Mouse (Mus musculus) intestine, embryonic 14.5 days (tissue): ENCODE data around the gene Zfp687. TPM values are rescaled to one million over a fixed set of nuclear protein-coding genes. Genes with fewer than 3 reads are reported as not detected.

ENCODE experiments used
- ATAC-seq: fragments of 200-750 bp; cut with Nextera tagmentation; replicated peaks from 2 replicates; pipeline ENCODE4 v1.8.0; 2017; ENCODE audit warnings: low read depth, moderate number of reproducible peaks, moderate TSS enrichment, moderate library complexity; ENCODE audit not compliant: low FRiP score, low TSS enrichment
- DNase-seq: peaks from one replicate; pipeline ENCODE4 v3.0.0-alpha.2; 2018; ENCODE audit warnings: low spot score
- H3K27ac ChIP-seq: fragments of 300-500 bp; sonication (generic); 2 replicates; pipeline ENCODE4 v1.5.1; 2014; ENCODE audit warnings: low read depth, mild to moderate bottlenecking, control low read depth
- H3K27me3 ChIP-seq: fragments of 300-500 bp; sonication (generic); replicated peaks from 2 replicates; pipeline ENCODE4 v1.6.1; 2014; ENCODE audit warnings: low read length, control low read depth; ENCODE audit not compliant: control insufficient read depth, insufficient read depth
- H3K36me3 ChIP-seq: fragments of 300-500 bp; sonication (generic); 2 replicates; pipeline ENCODE4 v1.6.1; 2014; ENCODE audit warnings: low read length, control low read depth; ENCODE audit not compliant: control insufficient read depth, insufficient read depth
- H3K4me1 ChIP-seq: fragments of 300-500 bp; sonication (generic); replicated peaks from 2 replicates; pipeline ENCODE4 v1.6.1; 2014; ENCODE audit warnings: low read length, control low read depth, mixed read lengths; ENCODE audit not compliant: control insufficient read depth, insufficient read depth
- H3K4me2 ChIP-seq: fragments of 300-500 bp; sonication (generic); 2 replicates; pipeline ENCODE4 v1.6.1; 2014; ENCODE audit warnings: low read length
- H3K4me3 ChIP-seq: fragments of 300-500 bp; sonication (generic); 2 replicates; pipeline ENCODE4 v1.5.1; 2014; ENCODE audit warnings: low read depth, low read length, control low read depth, mixed read lengths
- H3K9ac ChIP-seq: fragments of 300-500 bp; sonication (generic); 2 replicates; pipeline ENCODE4 v1.6.1; 2014; ENCODE audit warnings: mild to moderate bottlenecking, low read length
- H3K9me3 ChIP-seq: fragments of 300-500 bp; sonication (generic); 2 replicates; pipeline ENCODE4 v1.6.1; 2016; ENCODE audit warnings: low read length, control low read depth; ENCODE audit not compliant: control insufficient read depth
- WGBS: fragments of 180-500 bp; shearing (Covaris S2); extraction: QIAGEN DNeasy Blood & Tissue Kit; methylation state at CpG from one replicate; pipeline ENCODE4 v1.1.7; 2014; 5-methylcytosine and 5-hydroxymethylcytosine counted together
- polyA plus RNA-seq: library from polyadenylated mRNA; unstranded; fragments of >200 nt; fragmentation: Nextera tagmentation; extraction: Ambion mirVana; gene quantifications from 2 replicates; pipeline ENCODE4 v1.2.1, GENCODE M21; 2014

Zfp687 gene
- polyA plus RNA-seq, 1 experiment from 2014 or later: 27.8 TPM

DNA sequence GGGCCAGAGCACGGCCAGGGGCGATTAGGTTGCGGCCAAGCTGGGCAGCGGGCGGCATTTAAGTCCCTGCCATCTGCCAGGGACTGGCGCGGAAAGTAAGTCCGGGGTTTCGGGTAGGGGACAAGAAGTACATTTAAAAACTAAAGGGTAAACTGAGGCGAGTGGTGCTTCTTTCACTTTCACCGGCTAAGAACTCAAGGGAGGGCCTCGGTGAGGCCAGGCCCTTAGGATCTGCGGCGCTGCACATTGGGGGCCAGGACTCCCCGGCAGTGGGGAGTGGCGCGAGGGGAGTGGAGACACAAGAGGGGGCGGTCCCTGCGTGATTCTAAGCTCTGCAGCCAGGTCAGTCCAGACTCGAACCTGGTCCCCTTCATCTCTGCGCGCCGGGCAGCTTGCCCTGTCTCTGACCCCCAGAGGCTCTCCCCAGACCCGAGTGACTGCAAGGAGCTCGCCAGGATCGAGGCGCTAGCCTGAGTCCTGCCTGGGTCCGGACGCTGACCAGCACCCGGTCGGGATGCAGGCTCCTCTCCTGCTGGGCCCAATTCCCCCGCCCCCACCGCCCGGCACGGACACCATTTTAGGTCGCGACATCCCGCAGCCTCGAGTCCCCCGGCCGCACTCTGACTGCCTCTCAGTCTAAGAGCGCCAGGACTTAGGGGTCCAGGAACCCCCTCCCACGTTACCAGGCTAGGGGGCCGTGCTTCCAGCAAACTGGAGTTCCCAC, 658 bp downstream of the Zfp687 start:
- DNase-seq (no peak), ATAC-seq (peak; percentile 10; the same call in 1 of the 2 replicates)
- Histone ChIP-seq H3K9ac (peak overlapping the region; percentile 70), H3K27ac (peak overlapping the region; percentile 98), H3K36me3 (peaks cover 32% of the 10 kb centered on the region), H3K4me3 (peak overlapping the region; percentile 79), H3K27me3 (no peaks in the 10 kb centered on the region), H3K4me1 (peaks cover 18% of the 10 kb centered on the region), H3K9me3 (no peaks in the 10 kb centered on the region), H3K4me2 (peak overlapping the region; percentile 95)
- WGBS: 1% methylated on average over 43 of the region's 44 CpGs

DNA sequence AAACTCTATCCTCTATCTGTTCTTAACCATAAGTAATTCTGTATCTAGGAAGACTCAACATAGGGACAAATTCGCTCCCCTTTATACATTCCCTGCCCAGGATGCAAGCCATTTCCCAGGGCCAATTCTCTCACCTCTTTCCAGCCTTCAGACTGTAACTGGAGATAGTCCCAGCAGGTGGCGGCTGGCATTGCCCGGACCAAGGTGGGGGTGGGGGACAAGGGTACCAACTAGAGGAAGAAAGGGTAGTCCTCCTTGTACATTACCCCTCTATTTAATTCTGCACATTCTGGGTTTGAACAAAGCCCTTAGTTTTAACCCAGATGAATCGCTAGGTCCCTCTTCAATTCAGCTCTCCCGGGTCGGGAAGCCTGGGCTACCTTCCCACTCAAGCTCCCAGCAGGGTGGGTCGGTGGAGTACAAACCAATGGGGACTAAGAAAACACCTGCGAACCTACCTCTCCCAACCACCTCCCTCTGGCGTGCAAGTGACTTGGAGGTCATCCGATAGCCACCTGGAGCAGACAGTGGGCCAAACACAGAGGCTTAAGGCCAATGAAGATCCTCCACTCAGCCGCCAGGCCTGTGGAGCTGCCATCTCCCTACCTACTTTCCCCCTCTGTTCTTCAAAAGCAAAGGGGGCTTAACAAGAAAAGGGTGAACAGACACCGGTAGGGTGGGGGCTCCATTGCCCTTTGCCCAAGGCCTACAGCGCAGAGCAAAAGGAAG, 1.4 kb downstream of the Zfp687 start:
- 18% methylated on average over 13 of the region's 13 CpGs for WGBS
- no peak for ATAC-seq
- Histone ChIP-seq H3K27ac (peak overlapping the region; percentile 98; the same call in 1 of the 2 replicates), H3K4me2 (peak overlapping the region; percentile 95), H3K9me3 (no peaks in the 10 kb centered on the region), H3K4me1 (peaks cover 18% of the 10 kb centered on the region), H3K4me3 (peak overlapping the region; percentile 79), H3K9ac (peak overlapping the region; percentile 70), H3K27me3 (no peaks in the 10 kb centered on the region), H3K36me3 (peaks cover 39% of the 10 kb centered on the region)
- DNase-seq: no peak

DNA sequence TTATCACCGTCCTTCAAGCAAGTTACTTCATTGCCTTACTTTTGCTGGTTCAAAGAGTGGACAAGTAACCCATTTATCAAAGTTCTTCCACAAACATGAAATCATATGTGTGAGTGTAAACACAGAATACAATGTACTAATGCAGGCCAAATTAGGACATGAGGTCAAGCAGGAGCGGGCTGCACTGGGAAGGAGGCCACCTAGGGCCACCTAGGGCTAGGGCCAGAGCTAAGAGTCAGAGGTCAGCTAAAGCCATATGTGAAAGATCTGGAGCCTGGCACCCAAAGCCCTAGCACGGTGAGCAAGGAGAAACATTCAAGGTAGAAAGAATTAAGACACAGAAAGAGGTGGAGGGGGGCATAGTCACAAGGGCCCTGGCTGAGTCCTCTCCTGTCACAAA, 2.3 kb downstream of the Zfp687 start:
- WGBS: 80% methylated on average over 3 of the region's 3 CpGs
- Histone ChIP-seq H3K27me3 (no peaks in the 10 kb centered on the region), H3K36me3 (peaks cover 48% of the 10 kb centered on the region), H3K4me2 (peak overlapping the region; percentile 95; the same call in 1 of the 2 replicates), H3K27ac (no peak overlapping the region), H3K9ac (no peak overlapping the region), H3K9me3 (no peaks in the 10 kb centered on the region), H3K4me3 (no peak overlapping the region), H3K4me1 (peaks cover 18% of the 10 kb centered on the region)
- DNase-seq (no peak), ATAC-seq (no peak)

DNA sequence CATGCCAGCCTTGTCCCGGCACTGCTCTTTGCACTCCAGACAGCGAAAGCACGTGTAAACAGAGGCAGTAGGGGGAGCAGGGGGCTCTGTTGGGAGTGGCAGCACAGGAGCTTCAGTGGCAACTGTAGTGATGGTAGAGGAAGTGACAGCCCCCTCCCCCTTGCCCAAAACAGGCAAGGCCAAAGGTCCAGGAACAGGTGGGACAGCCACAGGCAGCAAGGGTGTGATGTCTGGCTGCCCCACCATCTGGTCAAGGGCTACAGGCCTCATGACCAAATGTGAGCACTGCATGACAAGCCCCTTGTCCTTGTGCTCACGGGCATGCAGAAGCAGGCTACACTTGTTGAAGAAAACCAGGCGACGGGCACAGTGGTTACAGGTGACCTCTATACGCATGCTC, 4.9 kb downstream of the Zfp687 start:
- no peak overlapping the region for H3K4me3 ChIP-seq
- WGBS: 76% methylated on average over 7 of the region's 7 CpGs
- no peak overlapping the region for H3K9ac ChIP-seq
- no peak overlapping the region for H3K4me2 ChIP-seq
- no peaks in the 10 kb centered on the region for H3K27me3 ChIP-seq
- peaks cover 73% of the 10 kb centered on the region for H3K36me3 ChIP-seq
- ATAC-seq: no peak
- H3K27ac ChIP-seq: no peak overlapping the region
- no peak for DNase-seq
- no peaks in the 10 kb centered on the region for H3K9me3 ChIP-seq
- H3K4me1 ChIP-seq: peaks cover 11% of the 10 kb centered on the region

DNA sequence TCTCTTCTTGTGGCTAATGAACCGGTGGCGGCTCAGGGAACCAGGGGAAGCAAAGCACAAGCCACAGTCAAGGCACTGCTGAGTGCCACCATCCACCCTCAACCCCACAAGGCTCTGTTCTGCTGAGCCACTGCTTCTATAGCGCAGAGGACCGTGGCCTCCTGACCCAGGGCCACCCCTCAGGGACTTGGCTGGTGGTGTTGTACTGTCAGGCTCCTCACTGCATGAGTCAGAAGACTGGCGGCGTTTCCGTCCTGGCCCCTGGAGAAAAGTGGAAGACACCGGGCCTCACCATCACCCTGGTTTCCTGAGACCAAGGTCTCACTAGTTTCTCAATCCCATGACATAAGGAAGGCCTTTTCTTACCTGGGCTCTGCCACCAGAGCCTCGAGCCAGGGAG, 7.5 kb downstream of the Zfp687 start:
- H3K27ac ChIP-seq: no peak overlapping the region
- no peak overlapping the region for H3K9ac ChIP-seq
- no peak for DNase-seq
- no peaks in the 10 kb centered on the region for H3K4me1 ChIP-seq
- H3K4me3 ChIP-seq: no peak overlapping the region
- H3K4me2 ChIP-seq: no peak overlapping the region
- H3K9me3 ChIP-seq: no peaks in the 10 kb centered on the region
- no peak; the same call in 1 of the 2 replicates for ATAC-seq
- no peaks in the 10 kb centered on the region for H3K27me3 ChIP-seq
- 87% methylated on average over 9 of the region's 9 CpGs for WGBS
- H3K36me3 ChIP-seq: peaks cover 96% of the 10 kb centered on the region

DNA sequence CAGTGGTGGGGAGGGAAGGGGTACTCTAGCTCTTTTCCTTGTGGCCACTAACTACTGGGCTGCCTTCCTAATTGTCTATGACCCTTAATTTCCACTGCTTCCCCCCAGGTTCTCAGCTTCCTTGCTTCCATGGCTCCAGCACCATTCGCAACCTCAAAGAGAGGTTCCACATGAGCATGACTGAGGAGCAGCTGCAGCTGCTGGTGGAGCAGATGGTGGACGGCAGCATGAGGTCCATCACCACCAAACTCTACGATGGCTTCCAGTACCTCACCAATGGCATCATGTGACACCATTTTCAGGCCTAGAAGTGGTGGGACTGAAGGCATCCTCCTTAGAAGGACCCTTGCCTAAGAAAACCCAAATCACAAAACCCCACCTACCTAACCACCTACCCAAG, 9.6 kb downstream of the Zfp687 start:
- WGBS: 87% methylated on average over 3 of the region's 3 CpGs
- Histone ChIP-seq H3K36me3 (peaks cover 94% of the 10 kb centered on the region), H3K4me2 (no peak overlapping the region), H3K9ac (no peak overlapping the region), H3K4me1 (no peaks in the 10 kb centered on the region), H3K27ac (no peak overlapping the region), H3K27me3 (no peaks in the 10 kb centered on the region), H3K9me3 (no peaks in the 10 kb centered on the region), H3K4me3 (no peak overlapping the region)
- DNase-seq: no peak
- ATAC-seq: no peak

DNA sequence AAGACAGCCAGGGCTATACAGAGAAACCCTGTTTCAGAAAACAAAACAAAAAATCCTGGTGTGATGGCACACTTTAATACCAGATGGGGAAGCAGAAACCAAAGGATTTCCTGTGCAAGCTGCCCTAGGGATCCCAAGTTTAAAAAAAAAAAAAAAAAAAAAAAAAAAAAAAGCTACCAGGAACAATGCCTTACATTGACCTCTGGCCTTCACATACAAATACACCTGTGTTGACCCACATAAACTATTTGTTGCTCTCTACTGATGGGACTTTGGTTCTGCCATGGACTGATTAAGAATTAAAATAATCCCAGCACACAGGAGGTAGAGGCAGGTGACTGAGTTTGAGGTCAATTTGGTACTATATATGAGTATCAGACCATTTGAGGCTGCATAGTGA, 12.0 kb downstream of the Zfp687 start:
- H3K4me2 ChIP-seq: no peak overlapping the region

DNA sequence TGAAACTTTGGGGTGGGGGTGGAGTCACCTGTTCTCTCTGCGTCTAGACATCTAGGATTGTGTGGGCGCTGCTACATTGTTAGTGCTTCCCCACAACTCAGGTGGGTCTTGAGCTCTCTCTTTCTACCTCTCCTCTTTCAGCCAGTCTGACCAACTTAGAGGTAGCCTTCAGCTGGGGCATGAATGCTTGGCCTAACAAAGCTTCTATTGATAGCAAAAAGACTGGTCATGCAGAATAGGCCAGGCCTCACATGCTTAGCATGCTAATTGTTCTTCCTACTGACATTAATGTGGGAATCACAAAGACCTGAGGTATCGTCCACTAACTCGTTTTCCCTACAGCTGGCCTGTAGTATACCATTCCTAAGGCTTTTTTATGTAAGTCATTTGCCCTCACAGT, 12.7 kb downstream of the Zfp687 start:
- WGBS: 89% methylated on average over 4 of the region's 4 CpGs
- H3K4me3 ChIP-seq: no peak overlapping the region

More for the DNA sequence above, 12.0 kb downstream of the Zfp687 start:
- peaks cover 92% of the 10 kb centered on the region for H3K36me3 ChIP-seq
- no peaks in the 10 kb centered on the region for H3K9me3 ChIP-seq
- no peak for ATAC-seq
- no peak overlapping the region for H3K4me3 ChIP-seq
- H3K27me3 ChIP-seq: no peaks in the 10 kb centered on the region
- H3K4me1 ChIP-seq: no peaks in the 10 kb centered on the region
- no peak overlapping the region for H3K9ac ChIP-seq
- no peak for DNase-seq
- no peak overlapping the region for H3K27ac ChIP-seq

More for the DNA sequence above, 12.7 kb downstream of the Zfp687 start:
- no peak overlapping the region for H3K4me2 ChIP-seq
- peaks cover 92% of the 10 kb centered on the region for H3K36me3 ChIP-seq
- no peak overlapping the region for H3K9ac ChIP-seq
- no peak for ATAC-seq
- DNase-seq: no peak
- H3K4me1 ChIP-seq: no peaks in the 10 kb centered on the region
- no peak overlapping the region for H3K27ac ChIP-seq
- H3K9me3 ChIP-seq: no peaks in the 10 kb centered on the region
- no peaks in the 10 kb centered on the region for H3K27me3 ChIP-seq
